Mouse (Mus musculus) G1E (cell line): ENCODE results near the gene Spaca9. TPM values are rescaled to one million over a fixed set of nuclear protein-coding genes. Genes with fewer than 3 reads are reported as not detected.

ENCODE experiments used
- ATAC-seq: 2 replicates; pipeline ENCODE4 v1.8.0; 2016; ENCODE audit warnings: mild to moderate bottlenecking; ENCODE audit not compliant: insufficient number of reproducible peaks, poor library complexity, low FRiP score, severe bottlenecking; ENCODE audit errors: extremely low read depth
- DNase-seq: peaks from one replicate; pipeline ENCODE4 v3.0.0; 2012; ENCODE audit warnings: low spot score
- H3K27me3 ChIP-seq: 2 replicates; pipeline ENCODE4 v1.6.1; 2012; ENCODE audit warnings: mild to moderate bottlenecking, low read length, inconsistent platforms; ENCODE audit not compliant: insufficient read depth
- H3K36me3 ChIP-seq: replicated peaks from 2 replicates; pipeline ENCODE3; 2012; ENCODE audit warnings: mild to moderate bottlenecking, inconsistent platforms
- H3K4me1 ChIP-seq: 2 replicates; pipeline ENCODE4 v1.6.1; 2012; ENCODE audit warnings: low read depth, low read length, inconsistent platforms, mixed read lengths; ENCODE audit not compliant: insufficient read depth
- H3K4me3 ChIP-seq: 2 replicates; pipeline ENCODE4 v1.5.1; 2012; ENCODE audit warnings: low read depth, mild to moderate bottlenecking, inconsistent platforms, low read length, moderate library complexity, mixed read lengths
- H3K9me3 ChIP-seq: replicated peaks from 2 replicates; pipeline ENCODE4 v1.6.1; 2012; ENCODE audit warnings: inconsistent platforms
- CTCF ChIP-seq: IDR thresholded peaks from 2 replicates; pipeline ENCODE4 v1.5.1; 2012; ENCODE audit warnings: low read depth, low read length, inconsistent platforms, mixed read lengths
- GATA1 ChIP-seq: IDR thresholded peaks from 2 replicates; pipeline ENCODE4 v1.6.1; 2012; ENCODE audit warnings: borderline replicate concordance, low read length, inconsistent platforms, mixed read lengths
- GATA2 ChIP-seq: IDR thresholded peaks from 2 replicates; pipeline ENCODE4 v1.6.1; 2012; ENCODE audit warnings: low read depth, low read length, inconsistent platforms, borderline replicate concordance
- POLR2AphosphoS5 ChIP-seq: IDR thresholded peaks from 2 replicates; pipeline ENCODE4 v1.6.1; 2012; ENCODE audit warnings: low read depth, low read length, inconsistent platforms; ENCODE audit not compliant: insufficient replicate concordance
- TAL1 ChIP-seq: conservative IDR thresholded peaks from 2 replicates; pipeline ENCODE4 v1.6.1; 2012; ENCODE audit warnings: low read depth, low read length, inconsistent platforms, mixed read lengths
- polyA plus RNA-seq: library from polyadenylated mRNA; stranded (reverse); fragments of >175 nt; gene quantifications from 2 replicates; pipeline ENCODE4 v1.2.3, GENCODE M21; 2012
- total RNA-seq, 2 experiments: library from RNA; stranded (forward) in 1 of 2; stranded (reverse) in 1 of 2; fragments of 200-1000 nt in 1 of 2; fragments of >200 nt in 1 of 2; fragmentation: Nextera tagmentation in 1 of 2; gene quantifications; 2 replicates each; pipeline ENCODE4 v1.2.3; 2014 to 2017

Gene Spaca9
- total and polyA plus RNA-seq, 3 experiments, result 1.8 to 22.3 (median 7.9) TPM

- Histone ChIP-seq H3K4me1 (peaks cover 15% of the 10 kb centered on the region; the same call in 1 of the 2 replicates), H3K36me3 (peaks cover 93% of the 10 kb centered on the region), H3K27me3 (no peaks in the 10 kb centered on the region; the same call in 1 of the 2 replicates), H3K9me3 (no peaks in the 10 kb centered on the region), H3K4me3 (no peak overlapping the region)
- TF ChIP-seq POLR2AphosphoS5, result no peak
- TF ChIP-seq CTCF, result no peak
- no peak for TF ChIP-seq GATA1
- no peak for TF ChIP-seq TAL1
- TF ChIP-seq GATA2, result no peak
- ATAC-seq (no peak), DNase-seq (no peak)
These were observed 13.6 kb downstream of the Spaca9 start for GRCm38 (mm10) chr2:28685895-28686294.

GRCm38 (mm10) chr2:28681718-28682117 is 17.8 kb downstream of the Spaca9 start:
- no peak overlapping the region for H3K4me3 ChIP-seq
- peaks cover 94% of the 10 kb centered on the region for H3K36me3 ChIP-seq
- TF ChIP-seq GATA1, result no peak
- TF ChIP-seq TAL1, result no peak
- no peak for TF ChIP-seq GATA2
- TF ChIP-seq POLR2AphosphoS5, result no peak
- H3K4me1 ChIP-seq, result no peaks in the 10 kb centered on the region; the same call in 1 of the 2 replicates
- no peak for ATAC-seq
- H3K27me3 ChIP-seq, result no peaks in the 10 kb centered on the region
- no peaks in the 10 kb centered on the region for H3K9me3 ChIP-seq
- no peak for DNase-seq

- no peak for ATAC-seq
- Histone ChIP-seq H3K9me3 (no peaks in the 10 kb centered on the region), H3K27me3 (no peaks in the 10 kb centered on the region), H3K36me3 (peaks cover 94% of the 10 kb centered on the region), H3K4me1 (no peaks in the 10 kb centered on the region), H3K4me3 (no peak overlapping the region)
- peak; percentile 25 for DNase-seq
- TF ChIP-seq GATA2, result no peak
- TF ChIP-seq CTCF, result peak; percentile 57
These were observed 18.8 kb downstream of the Spaca9 start for GRCm38 (mm10) chr2:28680710-28681109.

- no peaks in the 10 kb centered on the region for H3K9me3 ChIP-seq
- H3K4me3 ChIP-seq, result no peak overlapping the region
- TF ChIP-seq POLR2AphosphoS5 (no peak), GATA1 (no peak), CTCF (no peak), TAL1 (no peak), GATA2 (no peak)
- no peaks in the 10 kb centered on the region for H3K27me3 ChIP-seq
- DNase-seq (no peak), ATAC-seq (no peak)
- peaks cover 93% of the 10 kb centered on the region for H3K36me3 ChIP-seq
- H3K4me1 ChIP-seq, result no peaks in the 10 kb centered on the region
These were observed 23.5 kb downstream of the Spaca9 start for GRCm38 (mm10) chr2:28676005-28676404.

- Histone ChIP-seq H3K36me3 (peaks cover 97% of the 10 kb centered on the region), H3K4me3 (no peak overlapping the region), H3K4me1 (no peaks in the 10 kb centered on the region), H3K9me3 (no peaks in the 10 kb centered on the region), H3K27me3 (no peaks in the 10 kb centered on the region)
- ATAC-seq (no peak), DNase-seq (no peak)
- TF ChIP-seq GATA2 (no peak), TAL1 (no peak), CTCF (no peak), GATA1 (no peak), POLR2AphosphoS5 (no peak)
These were observed 28.1 kb downstream of the Spaca9 start for GRCm38 (mm10) chr2:28671438-28671837.

- Histone ChIP-seq H3K27me3 (no peaks in the 10 kb centered on the region), H3K36me3 (peaks cover 99% of the 10 kb centered on the region), H3K9me3 (no peaks in the 10 kb centered on the region), H3K4me3 (no peak overlapping the region), H3K4me1 (no peaks in the 10 kb centered on the region)
- ATAC-seq (no peak), DNase-seq (no peak)
- no peak for TF ChIP-seq POLR2AphosphoS5
- no peak for TF ChIP-seq TAL1
- no peak for TF ChIP-seq CTCF
These were observed 33.7 kb downstream of the Spaca9 start for GRCm38 (mm10) chr2:28665818-28666217.

GRCm38 (mm10) chr2:28662891-28663290 is 36.6 kb downstream of the Spaca9 start:
- H3K36me3 ChIP-seq, result peaks cover 97% of the 10 kb centered on the region
- TF ChIP-seq POLR2AphosphoS5 (no peak), GATA1 (no peak), CTCF (no peak), TAL1 (no peak), GATA2 (no peak)
- DNase-seq, result no peak

More at GRCm38 (mm10) chr2:28662891-28663290, 36.6 kb downstream of the Spaca9 start:
- ATAC-seq, result no peak
- Histone ChIP-seq H3K4me3 (no peak overlapping the region), H3K4me1 (no peaks in the 10 kb centered on the region), H3K9me3 (no peaks in the 10 kb centered on the region), H3K27me3 (no peaks in the 10 kb centered on the region)
